Mouse (Mus musculus): ENCODE results near the gene Ccdc159.

Ccdc159 gene

GRCm38 (mm10) chr9:21961366-21961980, 34.2 kb downstream of the Ccdc159 start:
- no peak for DNase-seq (ENCODE audit: low spot score in 2 of 2)

- DNase-seq (ENCODE audit: low spot score in 2 of 2) = no peak
Measured at GRCm38 (mm10) chr9:21962010-21962409, 34.7 kb downstream of the Ccdc159 start.

GRCm38 (mm10) chr9:21962416-21963059, 35.3 kb downstream of the Ccdc159 start:
- DNase-seq (ENCODE audit: low spot score in 2 of 2) = peak in 1 of 2 experiments; percentile 44

GRCm38 (mm10) chr9:21963417-21963816, 36.1 kb downstream of the Ccdc159 start, which contains the start of gene Epor:
Gene Epor, minus strand, starts transcription at chr9:21963506.
- no peak for DNase-seq (ENCODE audit: low spot score in 2 of 2)

- no peak for DNase-seq (ENCODE audit: low spot score in 2 of 2)
Measured at GRCm38 (mm10) chr9:21968883-21969282, 41.6 kb downstream of the Ccdc159 start.

GRCm38 (mm10) chr9:21969304-21969703, 42.0 kb downstream of the Ccdc159 start:
- no peak for DNase-seq (ENCODE audit: low spot score in 2 of 2)

- DNase-seq (ENCODE audit: low spot score in 2 of 2) = no peak
Measured at GRCm38 (mm10) chr9:21976626-21977175, 49.4 kb downstream of the Ccdc159 start.

GRCm38 (mm10) chr9:21977331-21977730, 50.1 kb downstream of the Ccdc159 start:
- no peak for DNase-seq (ENCODE audit: low spot score in 2 of 2)

GRCm38 (mm10) chr9:21977972-21978371, 50.7 kb downstream of the Ccdc159 start:
- DNase-seq (ENCODE audit: low spot score in 2 of 2) = peak in 1 of 2 experiments; percentile 48

- DNase-seq (ENCODE audit: low spot score in 2 of 2) = no peak
Measured at GRCm38 (mm10) chr9:21978398-21979128, 51.3 kb downstream of the Ccdc159 start.

- DNase-seq (ENCODE audit: low spot score in 2 of 2) = no peak
Measured at GRCm38 (mm10) chr9:21983911-21984310, 56.6 kb downstream of the Ccdc159 start.

Measured in cerebellum, postnatal 4 days (tissue).